Mouse (Mus musculus): ENCODE results near the gene Vti1a. TPM values are rescaled to one million over a fixed set of nuclear protein-coding genes. Genes with fewer than 3 reads are reported as not detected.

Gene Vti1a
- total RNA-seq, 1 experiment from 2014 or later = 62.6 TPM

DNA sequence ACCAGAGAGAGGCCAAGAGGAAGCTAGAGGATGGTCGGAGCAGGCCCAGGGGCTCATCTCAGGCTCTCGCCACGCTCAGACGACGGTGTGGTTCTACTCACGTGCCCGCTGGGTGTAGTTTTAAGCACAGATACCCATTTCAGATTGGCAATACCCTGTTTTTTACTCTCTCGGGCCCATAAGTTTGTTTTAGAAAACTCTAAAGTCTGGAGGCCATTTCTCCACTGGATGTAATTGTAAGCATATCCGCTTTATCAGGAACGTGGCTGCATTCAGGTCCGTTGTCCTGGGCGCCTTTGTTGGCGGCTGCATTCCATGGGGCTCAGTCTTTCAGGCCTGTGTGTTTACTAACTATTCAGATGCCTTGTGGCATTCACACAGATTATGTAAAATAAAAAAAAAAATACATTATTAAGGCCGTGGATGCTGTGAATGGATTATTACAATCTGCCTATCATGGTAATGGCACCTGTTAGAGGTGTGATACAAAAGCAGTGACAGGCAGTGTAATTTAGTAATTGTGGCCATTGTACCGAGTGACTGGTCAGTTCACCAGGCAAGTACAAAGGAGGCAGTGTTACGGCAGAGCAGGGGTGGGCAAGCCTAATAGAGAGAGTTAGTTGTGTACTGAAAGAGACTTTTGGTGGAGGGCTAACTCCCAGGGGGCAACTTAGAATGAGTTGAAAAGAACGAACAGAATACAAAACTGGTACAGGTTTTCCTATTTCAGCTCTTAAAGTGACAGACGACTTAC lies 106.4 kb downstream of the Vti1a start:
- no peak for ATAC-seq (ENCODE audit: extremely low read depth, insufficient number of reproducible peaks, low FRiP score, poor library complexity, severe bottlenecking)

DNA sequence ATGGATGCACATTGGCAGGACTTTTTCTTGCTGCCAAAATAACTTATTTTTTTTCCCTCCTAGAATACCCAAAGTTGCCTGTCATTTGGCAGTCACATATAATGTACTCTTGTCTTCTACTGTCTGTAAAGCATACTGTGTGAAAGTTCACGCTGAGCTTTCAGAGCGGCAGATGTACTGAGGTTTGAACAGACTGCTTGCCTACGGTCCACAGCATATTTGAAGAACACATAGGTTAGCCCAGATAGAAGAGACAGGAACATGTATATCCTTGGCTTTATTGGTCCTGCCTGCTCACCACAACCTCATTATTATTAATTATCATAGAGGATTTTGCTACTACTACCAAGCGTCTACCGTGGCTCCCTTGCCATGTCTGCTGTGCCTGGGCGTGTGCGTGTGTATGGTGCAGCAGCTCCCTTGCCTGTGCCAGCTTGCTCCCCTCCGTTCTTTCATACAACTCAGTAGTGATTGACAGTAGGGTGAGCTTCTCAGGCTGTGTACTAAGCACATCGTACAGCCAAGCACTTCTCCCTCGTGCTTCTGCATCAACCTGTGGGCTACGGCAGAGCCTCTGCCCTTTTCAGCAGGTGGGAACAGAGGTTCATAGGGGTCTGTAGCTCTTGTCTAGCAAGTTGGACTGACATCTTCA lies 107.1 kb downstream of the Vti1a start:
- no peak for ATAC-seq (ENCODE audit: extremely low read depth, insufficient number of reproducible peaks, low FRiP score, poor library complexity, severe bottlenecking)

DNA sequence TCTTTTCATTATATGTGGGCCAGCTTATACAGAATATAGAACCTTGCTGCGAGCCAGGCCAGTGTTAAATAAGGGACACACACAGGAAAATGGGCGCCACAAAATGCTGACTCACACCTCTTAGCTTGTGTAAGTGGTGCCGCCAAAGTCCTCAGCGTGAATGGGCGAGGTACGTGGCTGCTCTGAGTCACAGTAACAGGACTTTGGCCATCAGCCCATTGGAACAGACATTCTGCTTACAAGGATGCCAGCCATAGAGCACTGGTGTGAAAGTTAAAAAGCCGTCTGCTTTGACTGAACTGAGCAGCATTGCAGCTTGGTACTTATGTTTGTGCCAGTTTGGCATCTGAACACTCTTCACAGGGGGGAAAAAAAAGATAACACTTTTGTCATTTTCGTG lies 107.9 kb downstream of the Vti1a start:
- ATAC-seq (ENCODE audit: extremely low read depth, insufficient number of reproducible peaks, low FRiP score, poor library complexity, severe bottlenecking) = no peak

DNA sequence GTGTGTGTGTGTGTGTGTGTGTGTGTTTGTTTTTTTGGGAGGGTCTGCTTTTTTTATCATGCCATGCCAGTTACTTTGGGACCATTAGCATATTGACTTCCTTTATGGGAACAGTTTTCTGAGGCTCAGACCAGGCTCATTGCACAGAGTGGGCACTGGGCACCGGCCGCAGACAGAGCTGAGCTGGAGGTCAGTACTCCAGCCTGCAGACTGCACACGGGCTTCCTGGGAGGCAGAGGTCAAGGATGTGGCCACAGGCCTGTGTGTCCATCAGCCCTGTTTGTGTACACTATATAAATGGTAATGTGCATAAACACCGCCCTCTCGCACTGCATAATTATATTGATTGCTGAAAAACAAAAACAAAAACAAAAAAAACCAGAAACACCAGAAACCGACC lies 108.4 kb downstream of the Vti1a start:
- ATAC-seq (ENCODE audit: extremely low read depth, insufficient number of reproducible peaks, low FRiP score, poor library complexity, severe bottlenecking) = no peak

DNA sequence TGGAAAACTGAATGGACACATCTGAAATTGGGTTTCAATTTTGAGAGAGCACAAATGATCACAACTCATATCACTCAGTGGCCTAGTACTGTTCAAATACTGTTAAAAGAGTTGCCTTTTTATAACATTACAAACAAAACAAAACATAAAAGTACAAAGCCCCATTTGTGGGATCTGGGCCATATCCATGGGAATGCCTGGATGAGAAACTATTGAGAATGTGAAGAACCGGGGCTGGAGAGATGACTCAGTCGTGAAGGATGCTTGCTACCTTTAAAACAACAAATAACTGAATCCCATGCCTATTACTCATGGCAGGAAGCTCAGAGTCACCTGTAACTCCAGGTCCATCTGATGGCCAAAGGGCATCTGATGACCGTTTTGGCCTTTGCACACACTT lies 124.2 kb downstream of the Vti1a start:
- ATAC-seq (ENCODE audit: extremely low read depth, insufficient number of reproducible peaks, low FRiP score, poor library complexity, severe bottlenecking) = no peak

DNA sequence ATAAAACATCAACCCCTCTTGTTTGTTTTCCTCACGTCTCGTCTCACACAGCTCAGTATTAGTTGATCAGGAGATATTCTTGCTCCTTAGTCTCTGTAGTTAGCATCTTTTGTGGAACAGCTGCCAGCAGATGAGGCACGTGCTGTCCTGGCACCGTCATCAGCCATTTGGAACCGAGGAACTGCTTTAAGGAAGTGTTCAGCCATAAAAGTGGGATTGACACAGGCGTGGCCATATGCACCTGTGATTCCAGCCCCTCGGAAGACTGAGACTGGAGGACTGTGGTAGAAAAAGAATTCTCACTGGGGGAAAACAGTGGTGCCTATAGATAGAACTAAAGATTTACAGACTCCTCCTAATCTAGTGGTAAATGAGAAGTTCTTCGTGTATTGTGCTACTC lies 127.5 kb downstream of the Vti1a start:
- no peak for ATAC-seq (ENCODE audit: extremely low read depth, insufficient number of reproducible peaks, low FRiP score, poor library complexity, severe bottlenecking)

DNA sequence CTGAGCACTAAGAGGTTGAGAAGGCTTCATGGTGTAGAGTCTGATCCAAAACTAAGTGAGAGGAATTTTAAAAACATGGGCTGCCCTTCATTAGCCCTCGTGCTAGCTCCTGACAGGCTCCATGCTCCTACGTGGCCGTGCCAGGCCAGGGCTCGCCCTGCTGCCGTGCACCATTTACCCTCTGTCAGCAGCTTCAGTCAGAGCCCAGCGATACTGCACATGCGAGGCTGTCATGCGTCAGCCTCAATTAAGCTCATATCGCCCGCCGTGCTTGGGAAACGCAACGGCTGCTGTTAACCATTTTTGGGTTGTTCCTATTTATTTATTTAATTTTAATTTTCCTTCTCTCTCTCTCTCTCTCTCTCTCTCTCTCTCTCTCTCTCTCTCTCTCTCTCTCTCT lies 133.0 kb downstream of the Vti1a start:
- ATAC-seq (ENCODE audit: extremely low read depth, insufficient number of reproducible peaks, low FRiP score, poor library complexity, severe bottlenecking) = no peak

DNA sequence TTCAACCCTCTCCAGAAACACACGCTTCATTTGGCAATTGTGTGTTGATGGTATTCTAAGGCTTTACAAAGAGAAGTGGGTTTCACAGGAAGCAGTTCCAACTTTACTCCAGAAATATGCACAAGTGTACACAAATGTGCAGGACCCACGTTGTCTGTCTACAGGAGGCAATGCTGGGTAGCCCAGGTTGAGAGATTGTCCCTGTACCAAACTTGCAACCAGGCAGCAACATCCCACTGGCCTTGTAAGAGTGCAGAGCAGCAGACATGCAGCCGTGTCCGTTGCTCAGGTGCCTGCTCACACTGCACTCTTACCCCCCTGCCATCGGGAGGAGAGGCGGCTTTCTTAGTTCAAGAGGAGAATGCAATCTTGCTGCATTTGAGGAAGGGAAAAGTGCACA lies 133.4 kb downstream of the Vti1a start:
- ATAC-seq (ENCODE audit: extremely low read depth, insufficient number of reproducible peaks, low FRiP score, poor library complexity, severe bottlenecking) = no peak

DNA sequence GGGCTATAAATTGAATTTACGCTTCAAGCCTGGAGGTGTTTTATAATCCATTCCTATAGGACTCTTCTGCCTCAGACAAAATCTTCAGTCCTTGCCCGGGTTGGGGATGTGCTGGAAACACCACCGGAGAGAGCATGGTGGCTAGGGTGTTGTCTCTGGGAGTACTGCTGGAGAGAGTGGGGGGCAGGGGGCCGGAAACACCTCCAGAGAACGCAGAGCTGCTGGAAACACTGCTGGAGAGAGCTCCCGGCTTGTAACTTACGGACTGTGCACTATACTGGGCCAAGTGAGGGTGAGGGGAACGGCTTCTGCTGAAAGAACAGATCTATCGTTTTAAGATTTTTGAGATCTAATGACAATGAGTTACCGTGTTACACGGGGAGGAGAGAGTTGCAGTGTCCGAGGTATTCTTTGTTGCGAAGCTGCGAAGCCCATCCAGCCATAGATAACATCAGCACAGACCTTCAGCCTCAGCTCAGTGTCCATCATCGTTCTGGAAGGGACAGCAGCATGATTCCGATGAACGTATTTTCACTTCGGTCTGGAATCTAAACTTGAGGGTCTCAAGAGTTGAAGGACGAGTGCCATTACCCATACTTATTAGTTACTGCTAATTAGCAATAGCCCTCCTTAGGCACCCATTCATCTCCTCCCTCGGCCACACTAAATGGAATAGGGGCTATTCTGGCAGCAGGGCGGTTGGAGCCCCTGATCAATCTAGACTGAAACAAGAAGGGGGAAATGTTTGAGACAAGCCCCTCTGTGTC lies 140.4 kb downstream of the Vti1a start:
- no peak for ATAC-seq (ENCODE audit: extremely low read depth, insufficient number of reproducible peaks, low FRiP score, poor library complexity, severe bottlenecking)

DNA sequence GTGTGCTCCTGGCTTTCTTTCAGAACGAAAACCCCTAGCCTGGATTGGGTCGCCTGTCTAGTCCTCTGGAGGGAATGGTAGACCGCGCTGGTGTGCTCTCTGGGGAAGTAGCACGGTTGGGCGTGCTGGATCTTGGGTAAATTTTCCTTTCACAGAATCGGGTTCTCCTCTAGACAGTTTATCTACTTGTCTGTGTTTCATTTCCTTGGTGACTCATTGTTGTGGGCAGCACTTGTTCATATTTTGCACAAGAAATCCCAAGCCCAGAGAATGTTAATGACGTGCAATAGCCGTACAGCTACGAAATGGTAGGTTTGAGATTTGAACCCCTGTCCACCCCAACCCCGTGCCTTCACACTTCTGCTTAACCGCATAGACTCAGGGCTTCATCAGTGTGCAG lies 145.9 kb downstream of the Vti1a start:
- no peak for ATAC-seq (ENCODE audit: extremely low read depth, insufficient number of reproducible peaks, low FRiP score, poor library complexity, severe bottlenecking)

DNA sequence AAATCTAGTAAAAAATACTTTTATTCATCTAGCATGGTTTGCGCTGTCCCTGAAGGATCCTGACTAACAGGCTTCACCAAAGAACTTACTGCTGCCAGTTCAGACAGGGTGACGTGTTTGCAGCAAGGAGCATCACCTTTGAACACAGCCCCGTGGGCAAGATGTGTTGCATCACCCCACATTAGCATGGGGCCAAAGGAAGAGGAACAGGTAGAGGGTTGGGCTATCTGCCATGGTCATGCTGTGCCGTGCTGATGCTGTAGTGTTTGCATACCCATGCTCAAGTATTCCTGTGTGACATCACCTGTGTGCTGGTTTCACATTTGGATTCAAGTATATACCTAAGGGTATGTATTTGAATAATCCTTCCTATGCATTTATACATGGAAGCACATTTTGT lies 147.6 kb downstream of the Vti1a start:
- ATAC-seq (ENCODE audit: extremely low read depth, insufficient number of reproducible peaks, low FRiP score, poor library complexity, severe bottlenecking) = no peak

DNA sequence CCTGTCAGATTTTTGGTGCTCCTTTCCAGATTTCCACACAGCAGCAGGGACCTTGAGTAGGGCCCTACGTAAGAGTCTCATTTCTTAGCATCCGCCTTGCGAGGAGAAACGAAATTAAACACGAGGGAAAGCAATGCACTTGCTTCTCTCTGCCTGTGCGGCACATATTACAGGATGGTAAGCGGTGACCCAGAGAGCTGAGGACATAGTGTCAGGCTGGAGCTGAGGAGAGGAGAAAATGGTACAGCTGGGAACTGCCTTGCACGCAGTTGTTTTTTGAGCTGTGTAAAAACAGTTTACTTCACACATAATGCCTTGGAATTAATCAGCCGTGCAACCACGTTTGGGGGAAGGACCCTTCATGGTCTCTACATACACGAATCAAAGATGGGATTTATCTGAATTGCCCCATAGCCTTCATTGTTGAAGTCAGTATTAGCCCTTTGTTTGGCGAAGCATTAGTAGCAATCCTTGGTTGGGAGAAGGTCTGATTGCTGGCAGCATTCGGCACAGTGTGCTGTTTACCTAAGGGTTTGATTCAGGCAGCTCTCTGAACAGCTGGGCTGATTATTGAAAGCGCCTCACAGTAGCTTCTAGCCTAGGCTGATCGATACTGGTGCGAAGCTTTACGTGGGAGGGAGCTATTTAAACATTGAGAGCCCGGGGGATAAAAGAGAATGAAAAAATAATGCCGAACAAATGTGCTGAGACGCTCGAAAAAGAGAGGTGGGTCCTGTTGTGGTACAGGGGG lies 153.4 kb downstream of the Vti1a start:
- ATAC-seq (ENCODE audit: extremely low read depth, insufficient number of reproducible peaks, low FRiP score, poor library complexity, severe bottlenecking) = no peak

DNA sequence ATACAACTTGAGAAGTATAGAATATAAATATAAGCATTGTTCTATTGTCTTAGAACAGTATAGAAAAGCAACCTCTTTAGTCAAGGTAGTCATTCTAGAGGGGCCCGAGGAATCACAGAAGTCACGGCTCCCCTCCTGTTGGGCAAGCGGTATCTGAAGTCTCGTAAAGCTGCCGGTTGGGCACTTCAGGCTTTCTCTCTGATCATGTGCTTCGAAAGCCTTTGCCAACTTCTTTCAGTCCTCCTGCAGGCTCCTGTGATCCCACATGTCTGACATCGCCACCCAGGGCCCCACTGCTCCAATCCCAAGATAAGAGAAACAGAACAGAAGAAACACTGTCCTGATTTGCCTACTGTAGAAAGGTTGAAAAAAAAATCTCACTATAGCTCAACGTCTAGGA lies 156.5 kb downstream of the Vti1a start:
- ATAC-seq (ENCODE audit: extremely low read depth, insufficient number of reproducible peaks, low FRiP score, poor library complexity, severe bottlenecking) = no peak

DNA sequence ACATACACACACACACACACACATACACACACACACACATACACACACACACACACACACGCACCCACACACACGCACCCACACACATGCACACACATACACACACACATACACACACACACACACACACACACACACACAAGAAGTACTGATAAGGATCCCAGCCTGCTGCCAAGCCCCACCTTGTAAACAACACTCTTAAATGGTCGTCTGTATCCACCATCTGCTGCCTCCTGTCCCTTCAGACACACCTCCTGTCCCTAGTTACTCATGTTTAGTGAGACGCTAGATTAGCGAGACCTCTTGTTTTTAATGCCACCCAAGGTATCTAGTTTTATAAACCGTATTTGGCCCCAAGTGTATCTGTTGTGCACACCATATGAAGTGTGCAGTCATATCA lies 158.1 kb downstream of the Vti1a start:
- no peak for ATAC-seq (ENCODE audit: extremely low read depth, insufficient number of reproducible peaks, low FRiP score, poor library complexity, severe bottlenecking)

DNA sequence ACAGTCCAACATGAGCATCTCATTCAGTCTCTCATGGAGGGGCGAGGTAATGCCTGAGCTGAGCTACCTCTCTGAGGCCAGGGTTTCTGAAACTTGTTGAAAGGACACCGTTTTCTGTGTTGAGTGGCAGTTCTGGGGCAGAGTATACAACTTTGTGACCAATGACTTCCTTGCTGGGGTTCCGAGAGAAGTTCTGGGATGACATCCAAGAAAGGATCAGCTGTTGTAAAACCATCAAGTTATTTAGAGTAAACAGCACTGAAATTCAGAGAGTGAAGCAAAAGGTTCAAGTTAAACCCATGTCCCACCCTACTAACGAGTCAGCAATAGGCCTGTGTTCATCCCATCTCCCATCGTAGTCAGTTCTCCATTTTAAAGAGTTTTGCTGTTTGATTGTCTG lies 164.4 kb downstream of the Vti1a start:
- ATAC-seq (ENCODE audit: extremely low read depth, insufficient number of reproducible peaks, low FRiP score, poor library complexity, severe bottlenecking) = no peak

DNA sequence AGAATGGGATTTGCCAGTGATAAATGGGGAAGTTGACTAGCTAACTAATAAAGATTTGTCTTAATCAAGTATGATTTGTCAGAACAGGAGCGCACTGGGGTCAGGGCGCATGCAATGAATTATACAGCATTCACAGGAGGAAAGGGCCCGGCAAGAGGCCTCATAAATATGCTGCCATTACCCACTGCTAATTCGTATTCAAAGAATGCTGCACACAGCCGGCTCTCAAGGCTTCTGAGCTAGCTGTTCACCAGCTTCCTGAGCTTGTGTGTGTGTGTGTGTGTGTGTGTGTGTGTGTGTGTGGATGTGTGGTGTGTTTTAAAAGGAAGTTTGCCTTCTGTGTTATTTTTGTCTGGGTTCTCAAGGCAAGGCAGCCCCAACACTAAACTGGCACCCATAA lies 165.2 kb downstream of the Vti1a start:
- no peak for ATAC-seq (ENCODE audit: extremely low read depth, insufficient number of reproducible peaks, low FRiP score, poor library complexity, severe bottlenecking)

DNA sequence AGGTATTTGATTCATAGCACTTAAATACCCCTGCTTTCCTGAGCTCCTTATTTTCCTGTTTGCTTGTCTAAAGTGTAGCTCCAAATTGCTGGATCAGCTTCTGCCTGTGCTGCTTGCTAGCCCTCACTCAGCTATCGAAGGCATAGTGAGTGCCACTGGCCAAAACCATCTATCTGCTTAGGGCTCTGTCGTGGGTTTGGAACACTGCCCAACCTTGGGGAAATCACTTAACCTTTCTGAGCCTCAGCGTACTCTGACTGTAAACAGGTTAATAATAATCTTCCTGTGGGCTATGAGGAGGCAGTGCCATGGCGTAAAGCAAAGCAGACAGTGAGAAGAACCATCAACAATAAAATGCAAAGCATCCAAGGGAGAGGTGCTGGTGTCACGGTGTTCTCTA lies 167.4 kb downstream of the Vti1a start:
- no peak for ATAC-seq (ENCODE audit: extremely low read depth, insufficient number of reproducible peaks, low FRiP score, poor library complexity, severe bottlenecking)

DNA sequence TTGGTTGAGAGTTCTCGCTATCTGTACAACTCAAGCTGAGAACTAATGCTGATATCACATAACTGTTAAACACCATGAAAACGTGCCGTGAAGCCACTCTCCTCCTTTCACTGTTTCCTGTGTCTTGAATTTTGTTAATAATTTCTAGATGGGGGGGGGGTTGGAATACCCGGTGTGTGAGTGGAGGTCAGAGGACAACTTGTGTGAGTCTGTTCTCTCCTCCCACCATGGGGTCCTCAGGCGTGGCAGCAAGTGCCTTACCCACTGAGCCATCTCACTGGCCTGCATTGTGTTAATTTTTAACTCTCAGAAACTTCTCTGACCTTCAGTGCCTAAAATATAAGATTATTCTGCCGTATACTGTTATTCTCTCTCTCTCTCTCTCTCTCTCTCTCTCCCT lies 168.5 kb downstream of the Vti1a start:
- ATAC-seq (ENCODE audit: extremely low read depth, insufficient number of reproducible peaks, low FRiP score, poor library complexity, severe bottlenecking) = no peak

DNA sequence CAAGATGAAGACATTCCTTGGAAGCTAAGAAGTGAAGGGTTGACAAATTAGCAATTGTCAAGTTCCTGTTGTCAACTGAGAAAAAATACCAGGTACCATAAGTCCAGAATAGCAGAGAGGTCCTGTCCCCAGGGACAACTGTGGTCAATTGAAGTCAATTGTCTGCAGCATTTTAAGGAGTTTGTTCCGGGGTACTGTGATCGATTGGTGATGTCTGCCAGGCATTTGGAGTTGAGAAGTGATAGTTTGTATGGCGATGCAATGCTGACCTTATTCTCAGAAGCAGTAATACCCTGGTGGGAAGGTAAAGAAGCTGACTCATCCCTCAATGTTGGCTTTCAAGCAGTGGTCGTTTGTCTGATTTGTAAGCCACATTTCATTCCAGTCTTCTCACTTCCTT lies 170.4 kb downstream of the Vti1a start:
- no peak for ATAC-seq (ENCODE audit: extremely low read depth, insufficient number of reproducible peaks, low FRiP score, poor library complexity, severe bottlenecking)
